ENCODE assay signal across 15 mouse cellular contexts in genomic region chr15:64581046-64581445, GRCm38 (mm10).
A peak's percentile ranks its signal among the peaks of the same experiment; 100 is the strongest.
DNase-seq lines count a peak whose midpoint lies in the region; ATAC-seq lines count a peak whose summit lies in the region.
"Had no signal": no experiment of that assay in that cellular context is flagged by ENCODE, and none has a peak within 500 bp of the region (broad histone marks: within the 10 kb centered on the region; RNA-seq: fewer than 3 reads in every experiment).

No protein-coding gene starts in this region.

- peak; percentile 5 for DNase-seq in neural tube, embryonic 10.5 days (ENCODE audit: extremely low spot score, low spot score)
- peak; percentile 13 for DNase-seq in adrenal gland, adult 8-10 months
- DNase-seq in adrenal gland, postnatal 25 days, result peak; percentile 22
- no peak for DNase-seq in frontal cortex, postnatal 25 days (ENCODE audit: low spot score in 2 of 2)
- no peak for DNase-seq in lung, adult 18-20 months
- DNase-seq: cerebellum, adult 8-10 months; cerebellum, postnatal 14 days; gastrocnemius, postnatal 10 days had no signal

- H3K4me3 ChIP-seq in neural tube, embryonic 15.5 days (replicated peaks), result no peak overlapping the region
- H3K4me3 ChIP-seq: embryonic facial prominence, embryonic 12.5 days; forebrain, embryonic 15.5 days; heart, embryonic 12.5 days; hindbrain, embryonic 15.5 days had no signal

- H3K4me2 ChIP-seq in neural tube, embryonic 15.5 days, result no peak overlapping the region
- H3K4me2 ChIP-seq: embryonic facial prominence, embryonic 12.5 days; forebrain, embryonic 15.5 days; heart, embryonic 12.5 days; hindbrain, embryonic 15.5 days had no signal

- H3K36me3 ChIP-seq in neural tube, embryonic 15.5 days, result no peaks in the 10 kb centered on the region
- H3K36me3 ChIP-seq: embryonic facial prominence, embryonic 12.5 days; forebrain, embryonic 15.5 days; heart, embryonic 12.5 days; hindbrain, embryonic 15.5 days had no signal

- WGBS in neural tube, embryonic 15.5 days, result 93% methylated on average over 5 of the region's 5 CpGs

- no peak overlapping the region for H3K27ac ChIP-seq in neural tube, embryonic 15.5 days (replicated peaks)
- H3K27ac ChIP-seq: embryonic facial prominence, embryonic 12.5 days; forebrain, embryonic 15.5 days; hindbrain, embryonic 15.5 days had no signal

- no peaks in the 10 kb centered on the region for H3K9me3 ChIP-seq in neural tube, embryonic 15.5 days (replicated peaks)
- H3K9me3 ChIP-seq: embryonic facial prominence, embryonic 12.5 days; forebrain, embryonic 15.5 days; hindbrain, embryonic 15.5 days had no signal

- no peak overlapping the region for H3K9ac ChIP-seq in neural tube, embryonic 15.5 days (replicated peaks)
- H3K9ac ChIP-seq: embryonic facial prominence, embryonic 12.5 days; forebrain, embryonic 15.5 days; heart, embryonic 12.5 days; hindbrain, embryonic 15.5 days had no signal

- H3K4me1 ChIP-seq in neural tube, embryonic 15.5 days, result no peaks in the 10 kb centered on the region
- H3K4me1 ChIP-seq: forebrain, embryonic 15.5 days had no signal

- no peaks in the 10 kb centered on the region for H3K27me3 ChIP-seq in neural tube, embryonic 15.5 days (replicated peaks)
- H3K27me3 ChIP-seq: embryonic facial prominence, embryonic 12.5 days; forebrain, embryonic 15.5 days; heart, embryonic 12.5 days; hindbrain, embryonic 15.5 days had no signal

- no peak for ATAC-seq in neural tube, embryonic 15.5 days (ENCODE audit: low FRiP score)
- no peak for ATAC-seq in monocyte, adult 5-6 weeks (replicated peaks; ENCODE audit: insufficient number of reproducible peaks, low FRiP score, low TSS enrichment, poor library complexity, severe bottlenecking)
- ATAC-seq: forebrain, embryonic 15.5 days; intestine, postnatal 0 days had no signal

Comparison
In these comparisons a context has a peak if more than half of its experiments do, and no peak if none do; other contexts are left out.
1. DNase-seq: peak in neural tube, embryonic 10.5 days (single experiment), adrenal gland, adult 8-10 months (single experiment) and adrenal gland, postnatal 25 days (single experiment); none in frontal cortex, postnatal 25 days (0 of 2) and lung, adult 18-20 months (0 of 2).